Mouse (Mus musculus) stomach, embryonic 16.5 days (tissue): ENCODE measurements around the gene Prlhr. TPM values are rescaled to one million over a fixed set of nuclear protein-coding genes. Genes with fewer than 3 reads are reported as not detected.

ENCODE experiments used
- ATAC-seq: fragments of 200-750 bp; cut with Nextera tagmentation; 2 replicates; pipeline ENCODE4 v1.8.0; 2017; ENCODE audit warnings: moderate number of reproducible peaks, moderate TSS enrichment; ENCODE audit not compliant: insufficient read depth, low FRiP score
- H3K27ac ChIP-seq: fragments of 300-500 bp; sonication (generic); 2 replicates; pipeline ENCODE4 v1.5.1; 2014; ENCODE audit warnings: low read length
- H3K27me3 ChIP-seq: fragments of 300-500 bp; sonication (generic); 2 replicates; pipeline ENCODE4 v1.6.1; 2014; ENCODE audit warnings: low read length, control low read depth, mixed read lengths; ENCODE audit not compliant: control insufficient read depth, insufficient read depth
- H3K36me3 ChIP-seq: fragments of 300-500 bp; sonication (generic); 2 replicates; pipeline ENCODE4 v1.6.1; 2014; ENCODE audit warnings: low read length; ENCODE audit not compliant: control insufficient read depth, insufficient read depth
- H3K4me1 ChIP-seq: fragments of 300-500 bp; sonication (generic); 2 replicates; pipeline ENCODE4 v1.6.1; 2014; ENCODE audit warnings: low read length, control low read depth, mixed read lengths; ENCODE audit not compliant: control insufficient read depth, insufficient read depth
- H3K4me2 ChIP-seq: fragments of 300-500 bp; sonication (generic); 2 replicates; pipeline ENCODE4 v1.6.1; 2014; ENCODE audit warnings: low read depth, low read length, mixed read lengths
- H3K4me3 ChIP-seq: fragments of 300-500 bp; sonication (generic); replicated peaks from 2 replicates; pipeline ENCODE4 v1.5.1; 2014; ENCODE audit warnings: mild to moderate bottlenecking, low read length
- H3K9ac ChIP-seq: fragments of 300-500 bp; sonication (generic); 2 replicates; pipeline ENCODE4 v1.6.1; 2014; ENCODE audit warnings: low read length
- H3K9me3 ChIP-seq: fragments of 300-500 bp; sonication (generic); replicated peaks from 2 replicates; pipeline ENCODE4 v1.6.1; 2016; ENCODE audit warnings: low read length, control low read depth; ENCODE audit not compliant: control insufficient read depth
- WGBS: fragments of 180-500 bp; shearing (Covaris S2); extraction: QIAGEN DNeasy Blood & Tissue Kit; methylation state at CpG from one replicate; pipeline ENCODE4 v1.1.7; 2014; 5-methylcytosine and 5-hydroxymethylcytosine counted together
- polyA plus RNA-seq: library from polyadenylated mRNA; unstranded; fragments of >200 nt; fragmentation: Nextera tagmentation; extraction: Ambion mirVana; gene quantifications from 2 replicates; pipeline ENCODE4 v1.2.1, GENCODE M21; 2015

Prlhr gene
- polyA plus RNA-seq, 1 experiment from 2014 or later, result not detected

- peaks cover 37% of the 10 kb centered on the region for H3K27me3 ChIP-seq
- H3K9ac ChIP-seq, result no peak overlapping the region
- H3K9me3 ChIP-seq, result no peaks in the 10 kb centered on the region
- 1% methylated on average over 10 of the region's 10 CpGs for WGBS
- no peaks in the 10 kb centered on the region for H3K36me3 ChIP-seq
- ATAC-seq, result no peak
- H3K4me2 ChIP-seq, result no peak overlapping the region
- no peak overlapping the region for H3K27ac ChIP-seq
- H3K4me1 ChIP-seq, result peaks cover 7% of the 10 kb centered on the region; the same call in 1 of the 2 replicates
- no peak overlapping the region for H3K4me3 ChIP-seq
Observed at GRCm38 (mm10) chr19:60468846-60469245, 742 bp upstream of the Prlhr start.

- Histone ChIP-seq H3K4me1 (peaks cover 10% of the 10 kb centered on the region; the same call in 1 of the 2 replicates), H3K36me3 (no peaks in the 10 kb centered on the region), H3K9me3 (no peaks in the 10 kb centered on the region), H3K27ac (no peak overlapping the region), H3K27me3 (peaks cover 37% of the 10 kb centered on the region), H3K4me3 (peak overlapping the region; percentile 23), H3K4me2 (peak overlapping the region; percentile 43), H3K9ac (no peak overlapping the region)
- WGBS, result 15% methylated on average over 31 of the region's 31 CpGs
- no peak for ATAC-seq
Observed at GRCm38 (mm10) chr19:60467588-60468007, 506 bp downstream of the Prlhr start.

- Histone ChIP-seq H3K27me3 (peaks cover 37% of the 10 kb centered on the region), H3K27ac (no peak overlapping the region), H3K9ac (no peak overlapping the region), H3K4me2 (peak overlapping the region; percentile 43), H3K4me1 (peaks cover 10% of the 10 kb centered on the region; the same call in 1 of the 2 replicates), H3K9me3 (no peaks in the 10 kb centered on the region), H3K4me3 (peak overlapping the region; percentile 23), H3K36me3 (no peaks in the 10 kb centered on the region)
- ATAC-seq, result peak; percentile 47; the same call in 1 of the 2 replicates
- 3% methylated on average over 41 of the region's 41 CpGs for WGBS
Observed at GRCm38 (mm10) chr19:60466953-60467570, 1.0 kb downstream of the Prlhr start.

- no peak overlapping the region for H3K27ac ChIP-seq
Observed at GRCm38 (mm10) chr19:60465726-60466125, 2.4 kb downstream of the Prlhr start.

GRCm38 (mm10) chr19:60463896-60464295, 4.2 kb downstream of the Prlhr start:
- ATAC-seq, result peak; percentile 47; the same call in 1 of the 2 replicates
- H3K27ac ChIP-seq, result no peak overlapping the region
- WGBS, result 18% methylated on average over 3 of the region's 3 CpGs

More at GRCm38 (mm10) chr19:60465726-60466125, 2.4 kb downstream of the Prlhr start:
- H3K4me3 ChIP-seq, result no peak overlapping the region
- no peak overlapping the region for H3K4me2 ChIP-seq
- no peaks in the 10 kb centered on the region for H3K36me3 ChIP-seq
- H3K27me3 ChIP-seq, result peaks cover 37% of the 10 kb centered on the region
- H3K9ac ChIP-seq, result no peak overlapping the region
- no peaks in the 10 kb centered on the region for H3K9me3 ChIP-seq
- no peak for ATAC-seq
- WGBS, result 60% methylated on average over 2 of the region's 2 CpGs
- H3K4me1 ChIP-seq, result peaks cover 10% of the 10 kb centered on the region; the same call in 1 of the 2 replicates

GRCm38 (mm10) chr19:60463440-60463839, 4.7 kb downstream of the Prlhr start:
- Histone ChIP-seq H3K4me1 (peaks cover 10% of the 10 kb centered on the region; the same call in 1 of the 2 replicates), H3K4me2 (no peak overlapping the region), H3K9ac (no peak overlapping the region), H3K27me3 (peaks cover 23% of the 10 kb centered on the region), H3K27ac (no peak overlapping the region), H3K4me3 (no peak overlapping the region), H3K36me3 (no peaks in the 10 kb centered on the region), H3K9me3 (no peaks in the 10 kb centered on the region)
- WGBS, result 65% methylated on average over 3 of the region's 3 CpGs
- ATAC-seq, result no peak

More at GRCm38 (mm10) chr19:60463896-60464295, 4.2 kb downstream of the Prlhr start:
- no peaks in the 10 kb centered on the region for H3K9me3 ChIP-seq
- no peaks in the 10 kb centered on the region for H3K36me3 ChIP-seq
- peaks cover 10% of the 10 kb centered on the region; the same call in 1 of the 2 replicates for H3K4me1 ChIP-seq
- no peak overlapping the region for H3K4me2 ChIP-seq
- H3K4me3 ChIP-seq, result no peak overlapping the region
- H3K27me3 ChIP-seq, result peaks cover 27% of the 10 kb centered on the region
- no peak overlapping the region for H3K9ac ChIP-seq

- 67% methylated on average over 2 of the region's 2 CpGs for WGBS
- Histone ChIP-seq H3K36me3 (no peaks in the 10 kb centered on the region), H3K4me1 (0 out of 2 replicates have a peak, but pooled peaks cover 4% of the 10 kb centered on the region), H3K27ac (no peak overlapping the region), H3K4me2 (no peak overlapping the region), H3K9me3 (no peaks in the 10 kb centered on the region), H3K4me3 (no peak overlapping the region), H3K27me3 (peaks cover 4% of the 10 kb centered on the region; the same call in 1 of the 2 replicates), H3K9ac (no peak overlapping the region)
- ATAC-seq, result no peak
Observed at GRCm38 (mm10) chr19:60461476-60461875, 6.6 kb downstream of the Prlhr start.

- Histone ChIP-seq H3K27ac (no peak overlapping the region), H3K9ac (no peak overlapping the region), H3K36me3 (no peaks in the 10 kb centered on the region), H3K4me1 (0 out of 2 replicates have a peak, but pooled peaks cover 4% of the 10 kb centered on the region), H3K9me3 (no peaks in the 10 kb centered on the region), H3K4me3 (no peak overlapping the region), H3K27me3 (no peaks in the 10 kb centered on the region), H3K4me2 (no peak overlapping the region)
- no peak for ATAC-seq
- WGBS, result 37% methylated on average over 3 of the region's 3 CpGs
Observed at GRCm38 (mm10) chr19:60459680-60460079, 8.4 kb downstream of the Prlhr start.

- ATAC-seq, result no peak
- no peak overlapping the region for H3K4me2 ChIP-seq
- no peaks in the 10 kb centered on the region for H3K36me3 ChIP-seq
- 0 out of 2 replicates have a peak, but pooled peaks cover 4% of the 10 kb centered on the region for H3K4me1 ChIP-seq
- H3K27me3 ChIP-seq, result no peaks in the 10 kb centered on the region
- no peak overlapping the region for H3K27ac ChIP-seq
- H3K4me3 ChIP-seq, result no peak overlapping the region
- WGBS, result 83% methylated on average over 2 of the region's 2 CpGs
- H3K9ac ChIP-seq, result no peak overlapping the region
- H3K9me3 ChIP-seq, result no peaks in the 10 kb centered on the region
Observed at GRCm38 (mm10) chr19:60459071-60459470, 9.0 kb downstream of the Prlhr start.
